Mouse (Mus musculus) heart, adult 2 months (tissue): Measurements from ENCODE around the gene Gpr158.

Source experiments
- CTCF ChIP-seq: fragments of 200-600 bp; IDR thresholded peaks from 2 replicates; pipeline ENCODE4 v1.8.1; 2022; ENCODE audit warnings: antibody characterized with exemption, mild to moderate bottlenecking, moderate library complexity
- EP300 ChIP-seq: fragments of 200-500 bp; IDR thresholded peaks from 2 replicates; pipeline ENCODE4 v1.6.1; 2011; ENCODE audit warnings: low read depth, low read length, control low read depth; ENCODE audit not compliant: insufficient read depth
- POLR2A ChIP-seq: fragments of 200-500 bp; IDR thresholded peaks from 2 replicates; pipeline ENCODE4 v1.6.1; 2011; ENCODE audit warnings: mild to moderate bottlenecking, low read depth, low read length, control low read depth; ENCODE audit not compliant: insufficient read depth

DNA sequence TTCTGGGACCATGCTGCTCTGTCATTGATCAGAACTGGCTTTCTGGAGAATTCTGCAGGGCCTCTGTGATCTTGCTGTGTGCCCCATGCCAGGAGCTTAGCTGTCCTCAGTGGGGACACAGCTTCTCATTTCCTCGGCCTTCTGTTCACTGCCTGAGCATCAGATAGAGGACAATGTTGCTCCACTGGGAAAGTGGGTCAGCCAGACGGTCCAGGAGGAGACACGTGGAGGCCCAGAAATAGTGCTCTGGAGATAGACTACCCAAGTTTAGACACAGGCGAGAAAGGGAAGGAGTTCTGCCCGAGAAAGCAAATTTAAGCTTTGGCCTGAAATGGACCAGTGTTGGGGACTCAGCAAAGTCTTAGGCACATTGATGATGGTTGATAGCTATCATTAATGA lies 23.5 kb upstream of the Gpr158 start:
- TF ChIP-seq EP300 (no peak), CTCF (no peak), POLR2A (no peak)
